Mouse (Mus musculus): ENCODE data around the gene Tgfa. TPM values are rescaled to one million over a fixed set of nuclear protein-coding genes. Genes with fewer than 3 reads are reported as not detected.

Tgfa gene
- under 1 TPM; 0.10 to 0.27 (median 0.13) TPM for total RNA-seq (2022)

DNA sequence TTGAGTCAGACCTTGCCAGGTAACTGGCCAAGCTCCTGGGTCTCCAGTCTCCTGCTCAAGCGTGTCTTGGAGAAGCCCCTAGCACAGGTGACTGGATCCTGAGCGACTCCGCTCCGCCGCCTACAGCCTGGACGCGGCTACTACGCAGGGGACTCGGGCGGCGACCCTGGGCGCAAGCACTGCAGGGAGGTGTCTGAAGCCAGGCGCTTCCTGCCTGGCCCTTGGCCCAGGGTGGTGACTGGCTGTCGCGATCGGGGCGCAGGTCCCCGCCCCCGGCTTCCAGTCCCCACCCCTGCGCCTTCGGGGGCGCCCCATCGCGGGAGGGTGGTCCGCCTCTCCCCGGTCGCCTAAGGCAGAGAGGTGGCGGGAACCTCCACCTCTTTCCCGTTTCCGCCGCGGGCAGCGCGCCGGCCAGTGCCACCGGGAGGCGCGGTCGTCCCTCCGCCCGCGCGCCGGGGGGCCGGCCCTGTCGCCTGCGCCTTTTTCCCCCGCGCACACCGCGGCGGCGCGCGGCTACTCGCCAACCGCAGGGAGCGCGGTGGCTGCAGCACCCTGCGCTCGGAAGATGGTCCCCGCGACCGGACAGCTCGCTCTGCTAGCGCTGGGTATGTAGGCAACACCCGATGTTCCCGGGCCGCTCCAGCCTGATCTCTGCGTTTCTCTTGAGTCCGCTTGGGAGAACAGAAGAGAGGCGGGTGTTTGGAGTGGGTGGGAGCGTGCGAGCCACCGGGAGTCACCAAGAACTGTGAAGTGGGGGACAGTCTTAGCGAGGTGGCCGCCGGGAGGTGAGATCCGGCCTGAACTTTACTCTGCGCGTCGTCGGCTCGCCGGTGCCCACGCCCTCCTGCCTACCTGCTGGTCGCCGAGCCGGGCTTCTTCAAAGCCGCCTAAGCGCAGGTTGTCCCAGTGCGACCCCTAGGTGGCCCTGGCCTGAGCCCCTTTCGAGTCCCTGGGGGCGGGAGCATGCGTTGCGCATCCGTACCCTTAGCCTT lies at the start of gene Tgfa:
Tgfa (plus strand) TSS at position 283 of the 992 bp plus-strand sequence.
- DNase-seq (ENCODE audit: low spot score in 2 of 2): no peak

DNA sequence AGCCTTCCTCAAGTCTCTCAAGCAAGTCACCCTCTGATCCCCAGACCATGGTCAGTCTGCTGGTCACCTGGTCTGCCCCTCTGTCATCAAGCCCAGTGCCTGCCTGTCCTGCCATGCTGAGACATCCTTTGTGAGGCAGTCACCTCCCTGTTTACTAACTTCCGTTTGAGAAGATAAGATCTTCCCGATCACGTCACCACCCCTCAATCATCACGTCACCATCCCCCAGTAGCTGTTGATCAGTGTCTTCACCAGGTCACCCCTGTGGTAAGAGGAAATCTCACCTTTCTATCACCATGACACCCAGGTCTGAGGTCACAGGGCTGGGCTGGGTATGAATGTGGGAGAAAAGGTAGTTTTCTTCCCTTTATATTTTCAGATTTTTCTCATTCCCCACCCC lies 46.5 kb upstream of the Tgfa start:
- DNase-seq (ENCODE audit: low spot score in 2 of 2): no peak

GRCm38 (mm10) chr6:86149001-86149400 lies 46.0 kb upstream of the Tgfa start:
- no peak for DNase-seq (ENCODE audit: low spot score in 2 of 2)

DNA sequence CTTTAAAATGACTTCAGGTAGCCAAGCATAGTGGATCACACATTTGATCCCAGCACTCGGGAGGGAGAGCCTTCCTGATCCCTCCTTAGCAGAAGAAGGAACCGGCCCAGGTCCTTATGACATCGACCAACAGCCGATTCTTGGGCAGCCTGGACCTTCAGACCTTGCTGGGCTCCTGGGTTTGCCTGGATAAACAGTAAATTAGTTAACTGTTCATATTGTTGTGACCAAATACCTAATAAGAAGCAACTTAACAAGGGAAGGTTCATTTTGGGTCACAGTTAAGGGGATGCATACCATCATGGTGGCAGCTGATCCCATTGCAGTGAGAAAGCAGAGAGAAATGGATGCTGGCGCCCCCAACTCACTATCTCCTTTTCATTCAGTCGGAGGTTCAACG lies 42.3 kb upstream of the Tgfa start:
- no peak for DNase-seq (ENCODE audit: low spot score in 2 of 2)

- DNase-seq (ENCODE audit: low spot score in 2 of 2): peak in 1 of 2 experiments; percentile 19
Measured at GRCm38 (mm10) chr6:86153436-86153990, 41.5 kb upstream of the Tgfa start.

GRCm38 (mm10) chr6:86154006-86154405 lies 41.0 kb upstream of the Tgfa start:
- DNase-seq (ENCODE audit: low spot score in 2 of 2): no peak

DNA sequence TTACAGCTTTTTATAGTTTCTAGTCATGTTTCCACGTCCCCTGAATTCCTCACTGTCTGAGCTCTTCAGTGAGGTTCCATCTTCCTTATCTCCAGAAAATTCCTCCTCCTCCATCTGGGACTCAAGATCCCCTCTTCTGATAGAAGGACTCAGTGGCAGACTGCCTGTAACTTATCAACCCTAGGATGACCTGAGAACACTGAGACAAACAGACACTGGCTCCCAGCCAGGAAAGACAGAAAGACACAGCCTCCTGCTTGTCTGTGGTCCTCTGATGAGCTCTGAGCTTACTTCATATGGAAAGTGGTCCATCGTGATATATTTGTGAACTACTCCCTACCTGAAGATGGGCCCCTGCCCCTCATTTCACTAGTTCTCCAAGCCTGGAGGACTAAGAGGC lies 40.5 kb upstream of the Tgfa start:
- DNase-seq (ENCODE audit: low spot score in 2 of 2): no peak

DNA sequence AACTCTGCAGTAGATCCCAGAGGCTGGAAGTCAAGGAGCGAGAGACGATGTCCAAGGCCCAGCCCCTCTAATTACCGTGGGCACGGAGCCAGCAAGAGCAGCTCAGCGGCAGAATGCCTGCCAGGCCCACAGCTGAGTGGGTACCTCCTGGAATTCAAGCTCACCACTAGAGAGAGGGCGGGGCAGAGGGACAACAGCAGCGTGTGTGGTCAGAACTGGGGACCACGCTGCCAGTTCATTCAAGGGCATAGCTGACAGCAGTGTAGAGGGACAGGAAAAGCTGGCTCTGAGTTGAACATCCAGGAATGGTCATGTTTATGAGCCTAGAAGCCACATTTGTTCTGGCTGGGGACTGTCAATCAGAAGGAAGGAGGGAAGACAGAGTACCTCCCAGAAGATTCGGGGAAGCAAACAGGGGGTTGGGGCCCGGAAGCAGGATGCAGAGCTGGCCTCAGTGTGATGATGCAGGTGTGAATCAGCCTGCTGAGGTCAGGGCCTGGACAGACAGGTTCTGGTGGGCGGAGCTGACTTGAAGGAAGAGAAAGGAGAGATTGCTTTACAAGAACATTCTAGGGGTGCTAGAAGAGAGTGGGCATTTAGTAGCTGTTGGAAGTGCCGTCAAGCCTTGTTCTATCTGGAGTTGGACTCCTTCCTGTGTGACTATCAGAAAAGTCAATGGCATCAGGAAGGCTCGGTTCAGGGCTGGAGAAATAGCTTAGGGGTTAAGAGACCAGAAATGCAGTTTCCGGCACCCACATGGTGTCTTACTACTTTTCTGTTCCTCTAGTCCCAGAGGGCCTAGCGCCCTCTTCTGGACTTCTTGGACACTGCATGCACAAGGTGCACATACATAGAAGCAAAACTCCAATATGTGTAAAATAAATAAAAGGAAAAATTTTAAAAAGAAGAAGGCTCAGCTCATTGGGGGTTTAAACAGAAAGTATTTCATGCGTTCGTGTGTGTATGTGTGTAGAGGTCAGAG lies 37.5 kb upstream of the Tgfa start:
- no peak for DNase-seq (ENCODE audit: low spot score in 2 of 2)

DNA sequence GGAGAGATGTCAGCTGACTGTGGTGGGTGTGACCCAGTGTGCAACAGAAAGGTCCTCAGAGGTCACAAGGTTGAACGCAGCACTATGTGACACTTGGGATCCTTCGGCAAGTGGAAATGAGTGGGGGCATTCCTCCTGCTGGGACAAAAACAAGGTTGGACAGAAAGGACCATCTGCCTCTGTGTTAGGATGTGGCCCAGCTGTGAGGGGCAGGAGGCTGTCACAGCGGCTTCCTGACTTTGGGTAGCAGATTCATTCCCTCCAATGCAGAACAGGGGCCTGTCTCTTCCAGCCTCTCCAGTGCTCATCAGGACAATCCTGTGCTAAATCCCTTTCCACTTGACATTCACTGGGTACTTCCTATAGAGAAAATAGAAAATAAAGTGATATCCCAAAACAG lies 34.1 kb upstream of the Tgfa start:
- no peak for DNase-seq (ENCODE audit: low spot score in 2 of 2)

DNA sequence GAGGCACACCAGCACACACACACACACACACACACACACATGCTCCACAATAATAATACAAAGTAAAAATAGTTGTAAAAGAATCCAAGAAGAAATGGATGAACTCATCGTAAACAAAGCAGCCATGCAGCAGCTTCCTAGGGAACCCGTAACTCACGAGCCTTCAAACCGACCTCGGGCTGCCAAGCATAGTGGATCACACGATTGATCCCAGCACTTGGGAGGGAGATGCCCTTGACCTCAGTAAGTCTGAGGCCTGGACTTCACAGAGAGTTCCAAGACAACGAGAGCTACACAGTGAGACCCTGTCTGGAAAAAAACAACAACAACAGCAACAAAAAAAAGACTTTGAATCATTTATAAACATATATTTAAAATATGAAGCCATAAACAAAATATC lies 33.4 kb upstream of the Tgfa start:
- DNase-seq (ENCODE audit: low spot score in 2 of 2): no peak

DNA sequence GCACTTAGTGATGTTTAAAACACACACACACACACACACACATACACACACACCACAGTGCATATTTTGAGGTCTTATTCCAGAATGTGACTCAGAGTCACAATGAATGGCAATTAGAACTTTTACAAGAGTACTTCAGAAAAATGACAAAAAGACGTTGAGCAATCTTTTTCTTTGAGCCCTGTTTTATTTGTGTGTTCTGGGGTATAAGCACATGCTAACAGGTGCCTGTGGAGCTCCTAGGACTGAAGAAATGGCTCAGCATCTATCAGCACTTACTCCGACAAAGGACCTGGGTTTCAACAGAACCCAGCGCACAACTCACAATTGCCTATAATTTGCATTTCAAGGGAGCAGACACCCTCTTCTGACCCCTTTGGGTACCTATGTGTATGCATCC lies 31.0 kb upstream of the Tgfa start:
- DNase-seq (ENCODE audit: low spot score in 2 of 2): no peak

DNA sequence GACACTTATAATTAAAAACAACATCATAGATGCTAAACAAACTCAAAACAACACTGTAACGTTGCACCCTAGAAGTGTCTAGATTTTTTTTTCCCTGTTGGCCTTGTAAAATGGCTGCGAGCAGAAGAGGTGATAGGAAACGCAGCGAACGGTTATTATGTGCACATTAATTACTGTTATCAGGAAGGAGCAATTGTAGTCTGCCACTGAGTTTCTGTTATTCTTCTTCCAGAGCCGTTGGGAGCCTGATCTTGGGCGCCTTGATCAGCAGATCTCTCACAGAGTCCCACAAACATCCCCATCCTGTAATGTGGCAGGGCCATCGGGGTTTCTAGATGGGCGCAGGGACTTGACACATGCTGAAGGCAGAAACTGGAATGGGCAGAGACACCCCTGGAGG lies 28.6 kb upstream of the Tgfa start:
- DNase-seq (ENCODE audit: low spot score in 2 of 2): no peak

- no peak for DNase-seq (ENCODE audit: low spot score in 2 of 2)
Measured at GRCm38 (mm10) chr6:86167851-86168250, 27.2 kb upstream of the Tgfa start.

- DNase-seq (ENCODE audit: low spot score in 2 of 2): no peak
Measured at GRCm38 (mm10) chr6:86169166-86169565, 25.9 kb upstream of the Tgfa start.

GRCm38 (mm10) chr6:86176236-86176635 lies 18.8 kb upstream of the Tgfa start:
- no peak for DNase-seq (ENCODE audit: low spot score in 2 of 2)

- no peak for DNase-seq (ENCODE audit: low spot score in 2 of 2)
Measured at GRCm38 (mm10) chr6:86176721-86177120, 18.3 kb upstream of the Tgfa start.

DNA sequence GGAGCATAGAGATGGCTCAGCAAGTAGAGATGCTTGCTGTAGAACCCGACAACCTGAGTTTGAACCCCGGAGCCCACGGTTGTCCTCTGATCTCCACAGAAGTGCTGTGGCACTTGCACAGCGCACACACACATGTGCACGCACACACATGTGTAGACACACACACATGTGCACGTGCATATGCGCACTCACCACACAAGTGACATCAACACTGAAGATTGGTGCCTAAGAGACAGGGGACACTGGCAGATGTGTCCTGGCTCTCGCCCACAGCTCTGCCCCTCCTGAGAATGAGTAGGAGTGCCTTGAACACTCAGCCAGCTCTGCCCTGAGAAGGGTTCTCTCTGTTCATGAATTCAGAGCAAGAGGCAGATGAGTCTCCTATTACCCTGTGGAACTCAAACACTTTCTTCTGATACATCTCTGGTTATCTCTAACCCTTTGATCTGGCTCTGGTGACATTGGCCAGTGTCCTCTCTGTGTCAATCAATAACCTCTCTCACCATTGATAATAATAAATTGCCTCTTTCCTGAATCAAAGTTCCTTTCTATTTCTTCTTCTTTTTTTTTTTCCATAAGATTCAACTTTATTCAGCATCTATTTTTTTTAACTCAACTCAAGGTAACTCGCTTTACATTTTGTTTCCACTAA lies 17.6 kb upstream of the Tgfa start:
- no peak for DNase-seq (ENCODE audit: low spot score in 2 of 2)

DNA sequence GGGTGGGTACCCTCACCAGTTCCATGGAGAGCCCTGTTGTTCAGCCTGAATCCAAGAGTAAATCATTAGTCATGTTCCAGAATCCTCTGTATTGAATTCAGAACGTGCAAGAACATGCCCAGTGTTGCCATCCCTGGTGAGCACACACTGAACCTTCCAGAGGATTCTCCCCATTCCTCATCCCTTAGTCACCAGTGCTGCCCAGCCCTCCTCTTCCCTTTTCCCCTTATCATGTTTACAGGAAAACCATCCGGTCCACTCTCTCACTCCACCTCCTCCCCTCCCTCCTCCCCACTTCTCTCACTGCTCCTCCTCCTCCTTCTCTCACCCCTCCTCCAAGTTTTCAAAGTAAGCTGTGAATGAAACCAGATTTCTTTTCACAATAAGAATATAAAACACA lies 14.4 kb upstream of the Tgfa start:
- DNase-seq (ENCODE audit: low spot score in 2 of 2): no peak

DNA sequence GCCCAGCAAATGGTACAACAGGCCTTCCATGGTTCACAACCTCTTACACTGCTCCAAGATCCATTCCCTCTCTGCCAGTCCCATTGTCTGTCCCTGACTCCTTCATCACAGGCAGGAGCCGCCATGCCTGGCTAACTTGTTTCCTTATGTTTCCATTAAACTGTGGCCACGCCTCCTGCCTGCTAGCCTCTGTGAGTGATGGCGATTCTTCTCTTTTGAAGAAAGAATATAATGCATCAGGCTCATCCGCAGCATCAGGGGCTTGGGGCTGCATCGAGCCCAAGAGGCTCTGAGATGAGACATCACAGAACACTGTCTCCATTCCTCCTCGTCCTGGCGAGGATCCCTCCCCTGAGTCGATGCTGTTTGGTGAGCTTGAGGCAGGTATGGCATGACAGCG lies 13.0 kb upstream of the Tgfa start:
- no peak for DNase-seq (ENCODE audit: low spot score in 2 of 2)

GRCm38 (mm10) chr6:86182626-86183025 lies 12.4 kb upstream of the Tgfa start:
- no peak for DNase-seq (ENCODE audit: low spot score in 2 of 2)

All from gastrocnemius, adult 8-10 months (tissue).